Mouse (Mus musculus) heart, embryonic 12.5 days (tissue): Measurements from ENCODE around the gene Tiprl. TPM values are rescaled to one million over a fixed set of nuclear protein-coding genes. Genes with fewer than 3 reads are reported as not detected.
A peak's percentile ranks its signal among the peaks of the same experiment; 100 is the strongest.

Experiments used
- ATAC-seq: fragments of 200-750 bp; cut with Nextera tagmentation; 2 replicates; pipeline ENCODE4 v1.8.0; 2017; ENCODE audit warnings: moderate TSS enrichment, moderate library complexity; ENCODE audit not compliant: insufficient number of reproducible peaks, low FRiP score
- H3K27ac ChIP-seq: fragments of 300-500 bp; sonication (generic); 2 replicates; pipeline ENCODE4 v1.5.1; 2016; ENCODE audit warnings: mild to moderate bottlenecking, moderate library complexity; ENCODE audit not compliant: poor library complexity, severe bottlenecking
- H3K27me3 ChIP-seq: fragments of 300-500 bp; sonication (generic); replicated peaks from 2 replicates; pipeline ENCODE4 v1.6.1; 2016; ENCODE audit warnings: mild to moderate bottlenecking, moderate library complexity
- H3K36me3 ChIP-seq: fragments of 300-500 bp; sonication (generic); 2 replicates; pipeline ENCODE4 v1.6.1; 2016; ENCODE audit warnings: mild to moderate bottlenecking, moderate library complexity
- H3K4me1 ChIP-seq: fragments of 300-500 bp; sonication (generic); replicated peaks from 2 replicates; pipeline ENCODE4 v1.6.1; 2016; ENCODE audit warnings: mild to moderate bottlenecking
- H3K4me2 ChIP-seq: fragments of 300-500 bp; sonication (generic); 2 replicates; pipeline ENCODE4 v1.6.1; 2016; ENCODE audit warnings: mild to moderate bottlenecking, moderate library complexity
- H3K4me3 ChIP-seq: fragments of 300-500 bp; sonication (generic); 2 replicates; pipeline ENCODE4 v1.5.1; 2016; ENCODE audit warnings: mild to moderate bottlenecking
- H3K9ac ChIP-seq: fragments of 300-500 bp; sonication (generic); 2 replicates; pipeline ENCODE4 v1.6.1; 2016; ENCODE audit warnings: mild to moderate bottlenecking, moderate library complexity
- H3K9me3 ChIP-seq: fragments of 300-500 bp; sonication (generic); replicated peaks from 2 replicates; pipeline ENCODE4 v1.6.1; 2016; ENCODE audit warnings: mild to moderate bottlenecking, moderate library complexity
- WGBS: fragments of 180-500 bp; shearing (Covaris S2); methylation state at CpG from one replicate; pipeline ENCODE4 v1.1.7; 2016; 5-methylcytosine and 5-hydroxymethylcytosine counted together
- polyA plus RNA-seq: library from polyadenylated mRNA; unstranded; fragments of >200 nt; fragmentation: Nextera tagmentation; extraction: Ambion mirVana; gene quantifications from 2 replicates; pipeline ENCODE4 v1.2.1, GENCODE M21; 2016

Tiprl gene
- polyA plus RNA-seq, 1 experiment from 2014 or later, result 89.7 TPM

- peaks cover 5% of the 10 kb centered on the region for H3K36me3 ChIP-seq
- 51% methylated on average over 13 of the region's 13 CpGs for WGBS
- no peak overlapping the region for H3K9ac ChIP-seq
- ATAC-seq, result no peak
- peak overlapping the region; percentile 71 for H3K27ac ChIP-seq
- no peaks in the 10 kb centered on the region for H3K27me3 ChIP-seq
- peak overlapping the region; percentile 7 for H3K4me3 ChIP-seq
- H3K9me3 ChIP-seq, result no peaks in the 10 kb centered on the region
- peaks cover 38% of the 10 kb centered on the region for H3K4me1 ChIP-seq
- peak overlapping the region; percentile 38 for H3K4me2 ChIP-seq
These were observed 45.2 kb downstream of the Tiprl start for GRCm38 (mm10) chr1:165191611-165192010.

- 86% methylated on average over 10 of the region's 10 CpGs for WGBS
- no peak for ATAC-seq
- Histone ChIP-seq H3K36me3 (peaks cover 9% of the 10 kb centered on the region), H3K27me3 (no peaks in the 10 kb centered on the region), H3K4me3 (no peak overlapping the region), H3K9me3 (no peaks in the 10 kb centered on the region), H3K9ac (no peak overlapping the region), H3K4me1 (peaks cover 44% of the 10 kb centered on the region), H3K27ac (peak overlapping the region; percentile 71), H3K4me2 (peak overlapping the region; percentile 38)
These were observed 46.1 kb downstream of the Tiprl start for GRCm38 (mm10) chr1:165190571-165191273.

GRCm38 (mm10) chr1:165190068-165190467 lies 46.7 kb downstream of the Tiprl start:
- Histone ChIP-seq H3K36me3 (peaks cover 9% of the 10 kb centered on the region), H3K27ac (0 out of 2 replicates have a peak overlapping the region, but pooled peaks have one; percentile 71), H3K4me1 (peaks cover 48% of the 10 kb centered on the region), H3K4me2 (no peak overlapping the region), H3K9me3 (no peaks in the 10 kb centered on the region), H3K9ac (no peak overlapping the region), H3K4me3 (no peak overlapping the region), H3K27me3 (no peaks in the 10 kb centered on the region)
- ATAC-seq, result no peak
- 72% methylated on average over 6 of the region's 6 CpGs for WGBS

- Histone ChIP-seq H3K4me2 (no peak overlapping the region), H3K4me3 (no peak overlapping the region), H3K27me3 (no peaks in the 10 kb centered on the region), H3K4me1 (peaks cover 54% of the 10 kb centered on the region), H3K36me3 (peaks cover 17% of the 10 kb centered on the region), H3K27ac (no peak overlapping the region), H3K9me3 (no peaks in the 10 kb centered on the region), H3K9ac (no peak overlapping the region)
- no peak for ATAC-seq
- 80% methylated on average over 10 of the region's 10 CpGs for WGBS
These were observed 47.8 kb downstream of the Tiprl start for GRCm38 (mm10) chr1:165188806-165189580.

DNA sequence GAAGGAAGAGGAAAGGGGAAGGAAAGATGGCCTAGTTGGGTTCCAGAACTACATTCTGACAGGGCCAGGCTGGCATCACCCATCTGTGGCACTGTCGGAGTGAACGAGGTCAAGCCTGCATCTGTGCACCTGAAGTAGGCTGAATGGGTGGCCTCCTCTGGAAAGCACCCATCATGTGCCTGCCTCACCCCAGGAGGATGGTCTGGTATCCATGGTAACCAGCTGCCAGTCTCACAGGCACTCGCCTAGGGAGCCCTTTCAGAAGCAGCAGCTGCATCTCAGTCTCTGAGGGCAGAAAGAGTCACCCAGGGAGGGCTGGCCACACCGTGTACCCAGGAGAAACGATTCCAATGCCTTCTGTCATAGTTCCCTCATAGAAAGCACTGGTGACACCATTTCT lies 49.4 kb downstream of the Tiprl start:
- ATAC-seq, result no peak

DNA sequence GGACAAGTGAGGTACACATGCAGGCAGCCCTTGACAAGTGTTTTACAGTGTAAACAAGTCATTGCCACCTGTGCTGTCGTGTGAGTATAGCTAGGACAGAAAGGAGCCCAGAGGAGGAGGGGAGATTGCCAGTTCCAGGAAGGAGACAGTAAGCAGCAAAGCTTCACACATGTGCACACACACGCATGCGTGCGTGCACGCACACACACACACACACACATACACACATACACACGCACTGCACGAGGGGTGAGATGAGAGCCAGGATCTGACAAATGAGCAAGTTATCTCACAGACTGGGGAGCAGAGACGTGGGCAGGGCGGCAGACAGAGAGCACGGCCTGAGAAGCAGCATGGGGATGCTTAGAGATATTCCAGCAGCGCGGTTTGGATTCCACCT lies 50.3 kb downstream of the Tiprl start:
- WGBS, result 66% methylated on average over 12 of the region's 12 CpGs
- H3K27me3 ChIP-seq, result no peaks in the 10 kb centered on the region
- H3K4me1 ChIP-seq, result peaks cover 46% of the 10 kb centered on the region

More for the DNA sequence above, 49.4 kb downstream of the Tiprl start:
- Histone ChIP-seq H3K36me3 (peaks cover 33% of the 10 kb centered on the region), H3K4me1 (peaks cover 46% of the 10 kb centered on the region), H3K4me3 (no peak overlapping the region), H3K9me3 (no peaks in the 10 kb centered on the region), H3K9ac (no peak overlapping the region), H3K27ac (no peak overlapping the region), H3K27me3 (no peaks in the 10 kb centered on the region), H3K4me2 (no peak overlapping the region)
- 66% methylated on average over 5 of the region's 5 CpGs for WGBS

DNA sequence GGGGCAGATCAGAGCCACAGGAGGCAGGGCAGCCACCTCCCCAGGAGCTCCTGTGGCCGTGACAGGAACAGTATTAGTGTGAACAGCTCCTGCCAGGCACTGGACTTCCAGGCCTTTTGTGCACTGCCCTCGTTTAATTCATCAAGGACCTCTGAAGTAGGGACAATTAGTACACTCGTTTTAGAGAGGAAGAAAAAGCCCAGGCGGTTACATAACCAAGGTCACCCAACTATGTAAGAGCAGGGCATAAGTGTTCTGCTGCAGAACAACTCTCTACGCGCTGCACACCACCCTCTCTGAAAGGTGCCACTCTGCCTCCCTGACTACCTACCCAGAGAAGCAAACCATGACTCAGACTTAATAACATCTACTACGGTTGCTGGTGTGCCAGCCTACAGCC lies 51.7 kb downstream of the Tiprl start:
- H3K4me2 ChIP-seq, result no peak overlapping the region
- H3K4me1 ChIP-seq, result peaks cover 43% of the 10 kb centered on the region
- H3K27ac ChIP-seq, result no peak overlapping the region
- 69% methylated on average over 7 of the region's 7 CpGs for WGBS
- H3K4me3 ChIP-seq, result no peak overlapping the region
- no peak overlapping the region for H3K9ac ChIP-seq
- no peak for ATAC-seq
- peaks cover 47% of the 10 kb centered on the region for H3K36me3 ChIP-seq
- H3K27me3 ChIP-seq, result no peaks in the 10 kb centered on the region
- H3K9me3 ChIP-seq, result no peaks in the 10 kb centered on the region

More for the DNA sequence above, 50.3 kb downstream of the Tiprl start:
- Histone ChIP-seq H3K27ac (no peak overlapping the region), H3K36me3 (peaks cover 41% of the 10 kb centered on the region), H3K9me3 (no peaks in the 10 kb centered on the region), H3K4me3 (no peak overlapping the region), H3K9ac (no peak overlapping the region), H3K4me2 (no peak overlapping the region)
- ATAC-seq, result no peak

DNA sequence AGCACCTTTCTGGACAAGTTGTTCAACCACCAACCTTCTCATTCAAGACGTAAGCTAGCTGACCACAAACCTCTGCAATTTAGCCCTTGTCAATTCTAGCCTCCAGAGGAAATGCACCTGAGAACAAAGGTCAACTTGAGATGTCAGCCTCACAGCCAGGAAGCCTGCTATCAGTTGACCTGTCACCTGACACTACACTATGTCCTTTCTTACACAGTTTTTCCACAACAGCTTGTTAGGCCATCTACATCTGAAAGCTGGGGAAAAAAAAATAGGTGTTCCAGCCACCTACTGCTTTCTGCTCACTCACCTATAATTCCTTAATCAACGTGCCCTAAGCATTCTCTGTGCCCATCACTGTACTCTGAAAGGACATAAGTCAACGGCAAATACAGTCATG lies 52.6 kb downstream of the Tiprl start:
- H3K9ac ChIP-seq, result no peak overlapping the region
- peaks cover 56% of the 10 kb centered on the region for H3K36me3 ChIP-seq
- H3K4me1 ChIP-seq, result peaks cover 38% of the 10 kb centered on the region
- no peaks in the 10 kb centered on the region for H3K27me3 ChIP-seq
- no peak for ATAC-seq
- no peak overlapping the region for H3K27ac ChIP-seq
- 81% methylated on average over 3 of the region's 3 CpGs for WGBS
- no peaks in the 10 kb centered on the region for H3K9me3 ChIP-seq
- H3K4me2 ChIP-seq, result no peak overlapping the region
- no peak overlapping the region for H3K4me3 ChIP-seq

DNA sequence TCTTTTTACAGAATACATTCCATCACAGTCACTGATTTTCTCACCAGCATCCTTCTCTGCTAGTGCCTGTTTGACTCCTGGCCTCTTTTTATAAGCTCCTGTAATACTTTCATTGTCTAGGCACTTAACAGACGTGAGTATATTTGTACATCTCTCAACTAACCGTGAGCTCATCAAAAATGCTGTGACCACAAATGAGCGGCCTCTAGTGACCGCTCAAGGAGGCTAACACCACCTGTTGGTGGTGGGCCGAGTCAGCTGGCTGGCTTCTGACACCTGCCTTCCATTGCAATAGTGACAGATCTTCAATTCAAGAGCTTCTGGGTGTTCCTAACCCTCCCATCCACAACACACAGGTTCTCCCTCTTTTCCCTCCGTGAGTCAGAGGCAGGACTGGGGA lies 53.4 kb downstream of the Tiprl start:
- no peaks in the 10 kb centered on the region for H3K9me3 ChIP-seq
- H3K27ac ChIP-seq, result no peak overlapping the region
- no peaks in the 10 kb centered on the region for H3K27me3 ChIP-seq
- no peak overlapping the region for H3K4me3 ChIP-seq
- WGBS, result 75% methylated on average over 6 of the region's 6 CpGs
- H3K36me3 ChIP-seq, result peaks cover 64% of the 10 kb centered on the region
- ATAC-seq, result no peak
- H3K9ac ChIP-seq, result no peak overlapping the region
- peaks cover 32% of the 10 kb centered on the region for H3K4me1 ChIP-seq
- H3K4me2 ChIP-seq, result no peak overlapping the region

- Histone ChIP-seq H3K4me3 (no peak overlapping the region), H3K4me1 (peaks cover 3% of the 10 kb centered on the region; the same call in 1 of the 2 replicates), H3K9me3 (no peaks in the 10 kb centered on the region), H3K27ac (no peak overlapping the region), H3K4me2 (no peak overlapping the region), H3K27me3 (no peaks in the 10 kb centered on the region), H3K9ac (no peak overlapping the region), H3K36me3 (peaks cover 77% of the 10 kb centered on the region)
- ATAC-seq, result no peak
- 74% methylated on average over 5 of the region's 5 CpGs for WGBS
These were observed 57.5 kb downstream of the Tiprl start for GRCm38 (mm10) chr1:165179321-165179720.

DNA sequence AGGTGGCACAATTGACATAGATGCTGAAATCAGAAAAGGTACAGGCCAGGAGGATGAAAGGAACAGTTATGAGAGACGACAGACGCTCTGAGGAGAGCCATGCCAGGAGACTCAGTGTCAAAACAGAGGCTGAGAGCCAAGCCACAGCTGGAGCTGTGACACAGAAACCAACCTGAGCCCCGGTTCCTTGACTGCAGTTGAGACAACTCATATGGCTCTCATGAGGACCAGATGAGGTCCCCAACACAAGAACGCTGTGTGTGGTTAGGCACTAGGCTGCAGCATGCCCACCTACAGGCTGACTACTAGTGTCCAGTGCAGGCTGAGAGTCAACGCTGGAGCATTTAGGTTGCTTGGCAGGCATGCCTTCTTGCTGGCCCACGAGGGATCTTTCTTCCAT lies 58.7 kb downstream of the Tiprl start:
- Histone ChIP-seq H3K36me3 (peaks cover 65% of the 10 kb centered on the region), H3K4me3 (no peak overlapping the region), H3K9ac (no peak overlapping the region), H3K9me3 (no peaks in the 10 kb centered on the region), H3K4me2 (no peak overlapping the region), H3K27ac (no peak overlapping the region), H3K27me3 (no peaks in the 10 kb centered on the region), H3K4me1 (no peaks in the 10 kb centered on the region)
- no peak for ATAC-seq
- WGBS, result 78% methylated on average over 6 of the region's 6 CpGs
